Mouse (Mus musculus) liver, embryonic 11.5 days (tissue): Measurements from ENCODE around the gene Kcne1. TPM values are rescaled to one million over a fixed set of nuclear protein-coding genes. Genes with fewer than 3 reads are reported as not detected.

Source experiments
- polyA plus RNA-seq: library from polyadenylated mRNA; unstranded; fragments of >200 nt; fragmentation: Nextera tagmentation; extraction: Ambion mirVana; gene quantifications from 2 replicates; pipeline ENCODE4 v1.2.1, GENCODE M21; 2014

Kcne1 gene
- polyA plus RNA-seq, 1 experiment from 2014 or later, result not detected

Other genes starting within 250 kb of the Kcne1 start
- 0.26 TPM in 1 of 2 replicates, not detected in the other for gene Kcne2, start 67.1 kb downstream of the Kcne1 start, polyA plus RNA-seq
- 106 and 117 TPM in 2 replicates for gene Smim11, start 58.2 kb downstream of the Kcne1 start, polyA plus RNA-seq
- gene Fam243, start 38.0 kb downstream of the Kcne1 start, polyA plus RNA-seq, result not detected in 2 replicates
- 21.6 and 21.9 TPM in 2 replicates for gene Rcan1, start 111.4 kb upstream of the Kcne1 start, polyA plus RNA-seq
- gene Clic6, start 126.3 kb upstream of the Kcne1 start, polyA plus RNA-seq, result 1.5 and 1.6 TPM in 2 replicates